ENCODE assay signal across 9 mouse cellular contexts in the genomic region with DNA sequence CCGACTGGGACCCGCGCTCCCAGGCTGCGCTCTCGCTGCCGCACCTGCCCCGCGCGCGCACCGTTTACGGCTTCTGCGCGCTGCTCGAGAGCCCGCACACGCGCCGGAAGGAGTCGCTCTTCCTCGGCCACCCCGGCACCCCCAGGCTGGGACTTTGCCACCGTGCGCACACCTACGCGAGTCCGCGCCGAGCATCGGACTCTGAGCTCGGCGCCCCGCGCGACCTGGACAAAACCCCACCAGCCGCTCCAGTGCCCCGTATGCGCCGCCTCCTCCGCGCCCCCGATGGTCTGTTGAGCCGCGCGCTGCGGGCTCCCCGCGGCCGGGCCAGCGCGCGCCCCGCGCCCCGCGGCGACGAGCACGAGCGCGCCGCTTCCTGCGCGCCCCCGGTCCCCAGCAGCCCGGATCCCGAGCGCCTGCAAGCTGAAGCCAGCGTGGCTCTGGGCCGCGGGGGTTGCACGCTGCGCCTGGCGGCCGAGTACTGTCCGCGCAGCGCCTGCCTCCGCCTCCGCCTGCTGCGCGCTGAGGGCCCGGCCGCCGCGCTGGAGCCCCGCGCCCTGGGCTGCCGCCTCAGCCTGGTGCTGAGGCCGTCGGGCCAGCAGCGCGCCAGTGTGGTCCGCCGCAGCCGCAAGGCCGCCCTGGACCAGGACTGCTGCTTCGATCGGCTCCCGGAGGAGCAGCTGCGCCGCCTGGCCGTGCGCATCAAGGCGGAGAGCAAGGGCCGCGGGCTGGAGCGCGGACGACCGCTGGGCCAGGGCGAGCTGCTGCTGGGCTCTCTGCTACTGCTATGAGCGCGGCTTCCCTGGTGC. TPM values are rescaled to one million over a fixed set of nuclear protein-coding genes. Genes with fewer than 3 reads are reported as not detected.
DNase-seq lines count a peak whose midpoint lies in the region; ATAC-seq lines count a peak whose summit lies in the region.
"Not testable (repeated sequence)": the region's sequence is repeated elsewhere in the genome, so short reads cannot be mapped to it uniquely, and the experiment has no call there.
"Had no signal": no experiment of that assay in that cellular context is flagged by ENCODE, and none has a peak within 500 bp of the region (broad histone marks: within the 10 kb centered on the region; RNA-seq: fewer than 3 reads in every experiment).

No protein-coding gene starts in this region.

- WGBS in embryonic facial prominence, embryonic 10.5 days = under 1% methylated on average over 113 of the region's 114 CpGs
- WGBS in hindbrain, embryonic 16.5 days = under 1% methylated on average over 58 of the region's 114 CpGs
- WGBS in lung, embryonic 15.5 days = under 1% methylated on average over 98 of the region's 114 CpGs

- H3K4me1 ChIP-seq in embryonic facial prominence, embryonic 10.5 days = peaks cover 17% of the 10 kb centered on the region
- H3K4me1 ChIP-seq in hindbrain, embryonic 16.5 days (ENCODE audit: control insufficient read depth, insufficient read depth, low read depth, low read length) = peaks cover 14% of the 10 kb centered on the region
- H3K4me1 ChIP-seq in lung, embryonic 15.5 days = peaks cover 13% of the 10 kb centered on the region; the same call in 1 of the 2 replicates

- peak overlapping the region; percentile 76 for H3K9ac ChIP-seq in hindbrain, embryonic 16.5 days (ENCODE audit: low read depth, low read length)
- peak overlapping the region; percentile 45 for H3K9ac ChIP-seq in lung, embryonic 15.5 days

- H3K4me3 ChIP-seq in embryonic facial prominence, embryonic 10.5 days = peak overlapping the region; percentile 71
- H3K4me3 ChIP-seq in hindbrain, embryonic 16.5 days (ENCODE audit: low read length) = peak overlapping the region; percentile 73
- peak overlapping the region; percentile 61 for H3K4me3 ChIP-seq in lung, embryonic 15.5 days

- peak; percentile 53 for DNase-seq in adrenal gland, postnatal 25 days
- peak; percentile 82 for DNase-seq in embryonic facial prominence, embryonic 10.5 days (ENCODE audit: low spot score)
- DNase-seq in gastrocnemius, postnatal 36 days = peak; percentile 35 to 37
- DNase-seq in left cerebral cortex, adult 18-20 months (ENCODE audit: low spot score in 2 of 2) = peak; percentile 62 to 80
- peak; percentile 45 for DNase-seq in ovary, postnatal 14 days (ENCODE audit: low spot score)
- peak; percentile 10 for DNase-seq in urinary bladder, postnatal 25 days (ENCODE audit: low spot score)

- H3K27ac ChIP-seq in embryonic facial prominence, embryonic 10.5 days (replicated peaks) = peak overlapping the region; percentile 82
- H3K27ac ChIP-seq in hindbrain, embryonic 16.5 days (ENCODE audit: low read depth, low read length) = peak overlapping the region; percentile 80
- peak overlapping the region; percentile 49 for H3K27ac ChIP-seq in lung, embryonic 15.5 days

- H3K4me2 ChIP-seq in hindbrain, embryonic 16.5 days (ENCODE audit: low read length) = peak overlapping the region; percentile 90
- H3K4me2 ChIP-seq in lung, embryonic 15.5 days = peak overlapping the region; percentile 97

- peak; percentile 95 for ATAC-seq in hindbrain, embryonic 16.5 days
- peak; percentile 93 for ATAC-seq in lung, embryonic 15.5 days (ENCODE audit: borderline replicate concordance, extremely low read depth, low FRiP score, low TSS enrichment)

- not testable (repeated sequence) for H3K36me3 ChIP-seq in embryonic facial prominence, embryonic 10.5 days (replicated peaks); hindbrain, embryonic 16.5 days (ENCODE audit: control insufficient read depth, insufficient read depth, low read length); lung, embryonic 15.5 days

- H3K27me3 ChIP-seq in embryonic facial prominence, embryonic 10.5 days (replicated peaks; ENCODE audit: low read depth, poor library complexity, severe bottlenecking) = peaks cover 50% of the 10 kb centered on the region
- not testable (repeated sequence) for H3K27me3 ChIP-seq in hindbrain, embryonic 16.5 days (replicated peaks; ENCODE audit: control insufficient read depth, insufficient read depth, low read length)
- H3K27me3 ChIP-seq in lung, embryonic 15.5 days = peaks cover 23% of the 10 kb centered on the region

- not testable (repeated sequence) for H3K9me3 ChIP-seq in embryonic facial prominence, embryonic 10.5 days; hindbrain, embryonic 16.5 days (ENCODE audit: control insufficient read depth, low read length); lung, embryonic 15.5 days

- intact Hi-C loops in gastrocnemius, postnatal 36 days (cut with DNase I) = loop anchor here (2.0 kb wide), 3 partner anchors 43 to 213 kb away; no protein-coding TSS in a partner anchor

RNA-seq across cellular contexts. Expression of gene C2cd4b, which starts 0.9 kb away (rescaled TPM):
- 0.24 TPM in 1 of 2 replicates, not detected in the other for total RNA-seq in adrenal gland, postnatal 25 days (2021)
- 0.14 and 0.19 TPM in 2 replicates for polyA plus RNA-seq in embryonic facial prominence, embryonic 10.5 days (2016; fragmentation: Nextera tagmentation; extraction: Ambion mirVana)
- total RNA-seq in gastrocnemius, postnatal 36 days (2021) = not detected
- polyA plus RNA-seq in hindbrain, embryonic 16.5 days (2015; fragmentation: Nextera tagmentation; extraction: Ambion mirVana) = 0.34 and 0.39 TPM in 2 replicates
- total RNA-seq in left cerebral cortex, adult 18-20 months (2021) = 1 to 10 TPM; 2.8 to 3.2 TPM
- 0.95 and 1.6 TPM in 2 replicates for polyA plus RNA-seq in lung, embryonic 15.5 days (2015; fragmentation: Nextera tagmentation; extraction: Ambion mirVana)
- polyA plus RNA-seq: activated CD4-positive, CD25-positive, alpha-beta regulatory T cell, adult 4 months had no signal

Comparison
In these comparisons a context has a peak if more than half of its experiments do, and no peak if none do; other contexts are left out.
1. Peak in every context shown above with its lines: DNase-seq, ATAC-seq, H3K4me3 ChIP-seq and H3K27ac ChIP-seq.
2. DNase-seq: peak in every context shown above with its lines; median percentile 82 in embryonic facial prominence, embryonic 10.5 days; 71 in left cerebral cortex, adult 18-20 months; 53 in adrenal gland, postnatal 25 days; 45 in ovary, postnatal 14 days; 36 in gastrocnemius, postnatal 36 days; 10 in urinary bladder, postnatal 25 days.